Mouse (Mus musculus) E14TG2a.4 (cell line): Measurements from ENCODE around the gene Cmtr1.

Experiments used
- CTCF ChIP-seq: conservative IDR thresholded peaks from 2 replicates; pipeline ENCODE4 v1.5.1; 2014; ENCODE audit warnings: low read length
- NANOG ChIP-seq: IDR thresholded peaks from 2 replicates; pipeline ENCODE4 v1.6.1; 2014; ENCODE audit warnings: borderline replicate concordance, low read length, mixed read lengths
- POU5F1 ChIP-seq: IDR thresholded peaks from 2 replicates; pipeline ENCODE4 v1.6.1; 2014; ENCODE audit warnings: low read length, borderline replicate concordance

DNA sequence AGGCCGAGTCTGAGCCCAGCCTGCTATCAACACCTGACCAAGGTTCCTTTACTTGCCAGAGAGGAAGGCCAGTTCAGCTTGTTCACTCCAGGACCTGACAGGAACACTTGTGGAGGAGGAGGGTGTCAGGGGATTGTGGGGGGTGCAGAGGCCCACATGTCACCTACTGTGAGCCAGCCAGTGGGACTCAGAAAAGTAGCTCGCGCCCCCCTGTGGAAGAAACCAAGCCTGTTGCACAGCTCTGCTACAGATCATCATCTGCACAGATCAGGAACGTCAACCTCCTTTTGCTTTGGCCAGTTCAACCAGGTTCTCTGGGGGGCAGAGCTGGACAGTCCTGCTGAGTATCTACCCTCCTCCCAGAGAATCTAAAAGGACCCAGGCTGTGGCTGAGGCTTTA lies 94.1 kb downstream of the Cmtr1 start:
- TF ChIP-seq NANOG: no peak
- peak; percentile 8; the same call in 1 of the 2 replicates for TF ChIP-seq CTCF
- TF ChIP-seq POU5F1: no peak
